Mouse (Mus musculus) 3T3-L1 (cell line): ENCODE data around the gene Zfp746.

Experiments
- DNase-seq: peaks from one replicate; pipeline ENCODE4 v3.0.0-alpha.2; 2015; ENCODE audit warnings: low read depth, low spot score

Gene Zfp746

GRCm38 (mm10) chr6:48047114-48047449 is 39.3 kb downstream of the Zfp746 start:
- DNase-seq = peak; percentile 46

GRCm38 (mm10) chr6:48032661-48033060 is 53.7 kb downstream of the Zfp746 start:
- DNase-seq = no peak

GRCm38 (mm10) chr6:48025905-48026660 is 60.3 kb downstream of the Zfp746 start:
- DNase-seq = no peak

- no peak for DNase-seq
These were observed 61.4 kb downstream of the Zfp746 start for GRCm38 (mm10) chr6:48024994-48025345.

- DNase-seq = no peak
These were observed 61.9 kb downstream of the Zfp746 start for GRCm38 (mm10) chr6:48024330-48024993.

- DNase-seq = no peak
These were observed 63.7 kb downstream of the Zfp746 start for GRCm38 (mm10) chr6:48022672-48023071.

GRCm38 (mm10) chr6:48021678-48022077 is 64.7 kb downstream of the Zfp746 start:
- peak; percentile 72 for DNase-seq

- peak; percentile 71 for DNase-seq
These were observed 66.4 kb downstream of the Zfp746 start for GRCm38 (mm10) chr6:48020006-48020405.

- no peak for DNase-seq
These were observed 69.6 kb downstream of the Zfp746 start for GRCm38 (mm10) chr6:48016841-48017240.

GRCm38 (mm10) chr6:48016090-48016521 is 70.3 kb downstream of the Zfp746 start:
- DNase-seq = no peak
